Mouse (Mus musculus) mesoderm, embryonic 11.5 days (tissue): ENCODE results near the gene Slco1c1.

Source experiments
- DNase-seq: peaks from one replicate; pipeline ENCODE4 v3.0.0-alpha.2; 2012; ENCODE audit warnings: low read depth, low spot score

Gene Slco1c1

GRCm38 (mm10) chr6:141523747-141524640 lies at the start of gene Slco1c1:
TSS of gene Slco1c1 (plus strand) at chr6:141524368.
- DNase-seq: no peak

DNA sequence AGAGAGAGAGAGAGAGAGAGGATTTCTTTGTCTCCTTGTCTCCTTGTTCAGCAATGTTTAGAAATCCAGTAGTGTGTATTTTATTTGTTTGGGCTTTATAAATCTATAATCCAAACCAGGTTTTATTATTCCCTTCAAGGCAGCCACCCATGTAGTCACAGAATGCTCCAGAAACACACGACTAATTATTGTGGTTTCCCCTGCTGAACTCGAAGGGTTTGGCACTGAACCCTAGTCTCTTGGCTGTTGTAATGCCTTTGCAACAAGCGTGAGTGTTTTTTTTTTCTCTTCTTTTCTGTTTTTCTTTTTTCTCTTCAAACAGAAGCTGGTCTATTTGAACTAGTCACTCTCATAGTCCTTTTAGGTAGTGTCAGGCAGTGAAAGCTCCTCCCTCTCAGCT lies 49.5 kb upstream of the Slco1c1 start:
- no peak for DNase-seq

DNA sequence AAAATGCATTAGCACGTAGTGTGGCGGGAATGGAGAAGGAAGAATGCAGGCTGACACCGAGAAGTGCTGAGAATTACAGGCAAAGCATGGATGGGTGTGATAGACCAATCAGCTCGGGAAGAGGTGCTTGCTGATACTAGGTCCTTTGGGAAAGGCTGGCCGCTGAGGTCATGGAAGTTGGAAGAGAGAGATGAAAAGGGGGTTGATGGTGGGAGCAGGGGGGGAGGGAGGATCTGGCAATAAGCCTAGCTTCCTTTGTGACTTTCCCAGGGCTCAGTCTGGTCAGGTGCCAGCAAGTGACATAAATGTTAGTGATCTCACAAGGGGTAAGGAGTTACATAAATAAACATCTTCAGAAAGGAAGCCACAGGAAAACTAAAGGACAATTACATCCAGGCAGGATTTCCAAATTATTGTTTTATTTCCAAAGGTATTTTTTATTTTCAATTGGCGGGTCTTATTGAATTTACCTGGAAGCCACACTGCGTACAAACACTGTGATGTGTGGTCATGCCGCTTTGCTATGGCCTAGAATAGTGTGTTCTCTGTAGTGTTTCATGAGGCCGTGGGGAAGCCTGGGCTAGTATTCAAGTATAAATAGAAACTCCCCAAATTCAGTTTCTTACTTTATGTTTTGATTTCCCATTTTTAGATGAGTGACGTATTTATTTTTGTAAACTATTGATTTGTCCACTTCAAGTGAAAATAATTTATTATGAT lies 38.7 kb upstream of the Slco1c1 start:
- DNase-seq: peak; percentile 10

DNA sequence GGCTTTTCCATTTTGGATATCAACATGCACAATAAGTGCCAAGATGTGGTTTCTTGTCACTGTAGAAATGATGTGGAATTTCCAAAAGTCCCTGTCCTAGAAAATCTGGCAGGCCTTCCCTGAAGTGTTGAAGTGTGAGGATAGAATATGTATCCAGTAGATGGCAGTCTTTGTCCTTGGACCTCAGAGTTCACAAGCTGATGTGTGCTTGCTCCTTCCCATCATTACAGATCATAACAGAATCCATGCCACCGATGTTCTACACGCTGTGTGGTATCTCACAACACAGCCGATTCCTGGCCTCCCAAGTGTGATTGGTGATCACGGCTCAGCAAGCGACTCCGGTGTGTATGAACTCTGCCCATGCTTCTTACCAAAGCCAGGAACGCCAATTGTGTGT lies 36.9 kb upstream of the Slco1c1 start:
- DNase-seq: peak; percentile 39

DNA sequence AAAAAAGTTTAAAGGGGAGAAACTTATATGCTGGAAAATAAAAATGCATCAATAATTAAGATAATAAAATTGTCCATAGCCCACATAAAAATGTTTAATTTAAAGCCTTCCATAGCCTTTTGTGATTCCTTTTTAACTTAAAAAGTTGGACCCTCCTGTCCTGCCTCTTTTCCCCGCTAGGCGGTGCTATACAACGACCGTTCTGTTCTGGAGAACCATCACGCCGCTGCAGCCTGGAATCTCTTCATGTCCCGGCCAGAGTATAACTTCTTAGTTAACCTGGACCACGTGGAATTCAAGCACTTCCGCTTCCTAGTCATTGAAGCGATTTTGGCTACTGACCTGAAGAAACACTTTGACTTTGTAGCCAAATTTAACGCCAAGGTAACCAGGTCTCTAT lies 35.5 kb upstream of the Slco1c1 start:
- DNase-seq: peak; percentile 73

- no peak for DNase-seq
Measured at GRCm38 (mm10) chr6:141494909-141495308, 29.3 kb upstream of the Slco1c1 start.

- peak; percentile 56 for DNase-seq
Measured at GRCm38 (mm10) chr6:141495634-141496418, 28.3 kb upstream of the Slco1c1 start.

DNA sequence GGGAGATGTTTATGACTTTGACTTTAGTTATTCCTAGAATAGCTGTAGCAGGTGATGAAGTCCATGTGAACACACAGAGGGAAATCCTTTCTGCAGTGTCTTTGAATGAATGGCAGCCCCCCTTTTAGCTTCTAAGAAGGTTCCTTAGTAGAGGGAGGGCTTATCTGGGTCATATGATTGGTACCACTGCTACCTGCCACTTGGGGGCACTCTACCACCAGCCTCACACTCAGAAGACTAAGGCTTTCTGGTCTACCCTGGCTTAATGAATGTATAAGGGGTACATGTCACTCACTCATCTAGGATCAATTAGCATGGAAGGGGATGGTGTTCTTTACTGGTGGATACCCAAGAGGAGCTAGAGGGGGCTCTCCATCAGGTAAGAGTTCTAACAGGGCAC lies 24.7 kb upstream of the Slco1c1 start:
- no peak for DNase-seq

GRCm38 (mm10) chr6:141501171-141501570 lies 23.0 kb upstream of the Slco1c1 start:
- DNase-seq: no peak

GRCm38 (mm10) chr6:141522541-141522940 lies 1.6 kb upstream of the Slco1c1 start:
- DNase-seq: no peak

- DNase-seq: no peak
Measured at GRCm38 (mm10) chr6:141525787-141526186, 1.6 kb downstream of the Slco1c1 start.

GRCm38 (mm10) chr6:141530865-141531264 lies 6.7 kb downstream of the Slco1c1 start:
- DNase-seq: no peak

DNA sequence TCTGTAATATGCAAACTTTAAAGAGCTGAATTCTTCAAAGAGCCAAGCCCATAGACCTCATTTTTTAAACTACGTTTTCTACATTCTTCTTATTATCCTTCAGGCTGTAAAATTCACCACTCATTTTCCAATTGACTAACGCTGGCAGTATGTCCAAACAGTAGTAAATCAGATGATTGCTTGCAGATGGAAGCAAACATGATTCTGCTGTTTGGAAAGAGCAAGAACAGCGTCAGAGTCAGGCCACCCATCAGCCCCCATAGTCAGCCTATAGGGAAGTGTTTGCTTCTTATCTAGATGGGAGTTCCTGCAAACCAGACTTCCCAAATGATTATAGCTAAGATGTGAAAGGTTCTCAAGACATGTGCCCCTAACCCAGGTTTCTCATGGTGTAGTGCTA lies 13.1 kb downstream of the Slco1c1 start:
- DNase-seq: no peak

- DNase-seq: no peak
Measured at GRCm38 (mm10) chr6:141541136-141541535, 17.0 kb downstream of the Slco1c1 start.

- no peak for DNase-seq
Measured at GRCm38 (mm10) chr6:141543344-141543743, 19.2 kb downstream of the Slco1c1 start.

DNA sequence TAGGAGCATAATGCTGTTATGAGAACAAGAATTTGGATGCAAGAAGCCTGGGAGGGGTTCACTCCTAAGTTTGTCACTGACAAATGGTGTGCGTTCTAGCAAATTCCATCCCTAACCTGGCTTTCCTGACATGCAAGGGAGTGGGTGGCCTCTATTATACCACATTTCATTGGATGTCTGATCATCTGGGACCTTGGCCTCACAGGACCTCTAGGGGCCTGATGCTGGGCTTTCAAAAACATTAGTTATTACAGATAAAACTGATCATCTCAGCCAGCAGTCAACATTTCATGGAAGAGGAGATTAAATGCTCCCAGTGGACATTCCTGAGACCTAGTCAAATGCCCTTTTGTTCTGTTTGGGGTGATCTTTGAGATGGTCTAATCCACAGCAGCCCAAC lies 34.0 kb downstream of the Slco1c1 start:
- DNase-seq: no peak

GRCm38 (mm10) chr6:141567366-141567765 lies 43.2 kb downstream of the Slco1c1 start:
- no peak for DNase-seq

DNA sequence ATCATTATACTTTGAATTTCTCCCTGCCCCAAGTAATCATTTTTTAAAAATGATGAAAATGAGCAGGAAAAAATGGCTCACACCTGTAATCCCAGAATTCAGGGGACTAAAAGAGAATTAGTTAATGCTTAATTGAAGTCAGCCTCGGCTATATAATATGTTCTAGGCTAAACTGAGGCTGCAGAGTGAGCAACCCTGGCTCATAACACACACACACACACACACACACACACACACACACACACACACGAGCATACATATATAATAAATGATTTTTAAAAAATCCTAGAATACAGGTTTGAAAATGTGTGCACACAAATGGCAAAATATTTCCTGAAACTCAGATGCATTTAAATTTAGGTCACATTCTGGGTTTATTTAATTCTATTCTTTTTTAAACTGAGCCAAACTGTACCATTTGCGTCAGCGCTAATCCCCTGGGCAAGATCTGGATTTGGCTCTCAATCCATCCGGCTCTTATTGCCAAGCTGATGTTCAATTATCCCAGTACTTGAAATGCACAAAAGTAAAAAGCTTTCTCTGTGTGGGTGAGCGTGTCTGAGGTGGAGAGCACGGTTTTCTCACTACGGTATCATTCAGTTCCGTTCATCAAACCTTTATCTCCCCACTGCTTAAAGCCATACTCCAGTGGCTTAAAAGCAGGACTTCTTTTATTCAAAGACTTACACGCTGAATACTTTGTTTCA lies 43.8 kb downstream of the Slco1c1 start:
- no peak for DNase-seq

GRCm38 (mm10) chr6:141568559-141568946 lies 44.4 kb downstream of the Slco1c1 start:
- DNase-seq: no peak

- no peak for DNase-seq
Measured at GRCm38 (mm10) chr6:141576646-141577200, 52.6 kb downstream of the Slco1c1 start.

DNA sequence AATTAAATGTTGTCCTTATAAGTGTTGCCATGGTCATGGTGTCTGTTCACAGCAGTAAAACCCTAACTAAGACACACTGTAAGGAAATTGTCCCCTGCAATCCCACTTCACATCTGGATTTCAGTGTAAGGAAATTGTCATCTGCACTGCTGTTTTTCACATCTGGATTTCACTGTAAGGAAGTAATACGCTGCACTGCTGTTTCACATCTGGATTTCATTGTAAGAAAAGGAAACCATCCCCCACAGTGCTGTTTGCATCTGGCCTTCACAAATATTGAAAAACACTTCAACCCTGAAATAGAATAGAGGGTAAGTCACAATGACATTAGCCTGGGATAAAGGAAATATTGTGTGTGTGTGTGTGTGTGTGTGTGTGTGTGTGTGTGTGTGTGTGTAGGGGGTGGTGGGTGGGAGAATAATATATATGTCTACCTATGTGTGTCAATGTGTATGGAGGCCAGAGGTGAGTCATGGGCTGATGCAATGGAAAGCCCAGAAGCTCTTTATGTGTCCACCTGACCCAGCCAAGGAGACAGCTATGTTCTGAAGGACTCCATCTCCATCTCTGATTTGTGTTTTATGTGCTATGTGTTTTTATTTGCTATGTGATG lies 60.7 kb downstream of the Slco1c1 start:
- no peak for DNase-seq
